Mouse (Mus musculus) embryonic facial prominence, embryonic 10.5 days (tissue): Measurements from ENCODE around the gene Invs. TPM values are rescaled to one million over a fixed set of nuclear protein-coding genes. Genes with fewer than 3 reads are reported as not detected.

ENCODE experiments used
- DNase-seq: peaks from one replicate; pipeline ENCODE4 v3.0.0-alpha.2; 2017; ENCODE audit warnings: low spot score
- H3K27ac ChIP-seq: fragments of 300-500 bp; sonication (generic); replicated peaks from 2 replicates; pipeline ENCODE4 v1.5.1; 2016; ENCODE audit warnings: mild to moderate bottlenecking
- H3K27me3 ChIP-seq: fragments of 300-500 bp; sonication (generic); replicated peaks from 2 replicates; pipeline ENCODE4 v1.6.1; 2016; ENCODE audit warnings: low read depth, mild to moderate bottlenecking; ENCODE audit not compliant: poor library complexity, severe bottlenecking
- H3K36me3 ChIP-seq: fragments of 300-500 bp; sonication (generic); replicated peaks from 2 replicates; pipeline ENCODE4 v1.6.1; 2016; ENCODE audit warnings: mild to moderate bottlenecking, moderate library complexity
- H3K4me1 ChIP-seq: fragments of 300-500 bp; sonication (generic); 2 replicates; pipeline ENCODE4 v1.6.1; 2016
- H3K4me3 ChIP-seq: fragments of 300-500 bp; sonication (generic); 2 replicates; pipeline ENCODE4 v1.5.1; 2016; ENCODE audit warnings: mild to moderate bottlenecking, moderate library complexity
- H3K9me3 ChIP-seq: fragments of 300-500 bp; sonication (generic); 2 replicates; pipeline ENCODE4 v1.6.1; 2016; ENCODE audit warnings: mild to moderate bottlenecking
- WGBS: fragments of 180-500 bp; shearing (Covaris S2); methylation state at CpG from one replicate; pipeline ENCODE4 v1.1.7; 2016; 5-methylcytosine and 5-hydroxymethylcytosine counted together
- polyA plus RNA-seq: library from polyadenylated mRNA; unstranded; fragments of >200 nt; fragmentation: Nextera tagmentation; extraction: Ambion mirVana; gene quantifications from 2 replicates; pipeline ENCODE4 v1.2.1, GENCODE M21; 2016

Gene Invs
- 9.8 and 10.2 TPM in 2 replicates for polyA plus RNA-seq

DNA sequence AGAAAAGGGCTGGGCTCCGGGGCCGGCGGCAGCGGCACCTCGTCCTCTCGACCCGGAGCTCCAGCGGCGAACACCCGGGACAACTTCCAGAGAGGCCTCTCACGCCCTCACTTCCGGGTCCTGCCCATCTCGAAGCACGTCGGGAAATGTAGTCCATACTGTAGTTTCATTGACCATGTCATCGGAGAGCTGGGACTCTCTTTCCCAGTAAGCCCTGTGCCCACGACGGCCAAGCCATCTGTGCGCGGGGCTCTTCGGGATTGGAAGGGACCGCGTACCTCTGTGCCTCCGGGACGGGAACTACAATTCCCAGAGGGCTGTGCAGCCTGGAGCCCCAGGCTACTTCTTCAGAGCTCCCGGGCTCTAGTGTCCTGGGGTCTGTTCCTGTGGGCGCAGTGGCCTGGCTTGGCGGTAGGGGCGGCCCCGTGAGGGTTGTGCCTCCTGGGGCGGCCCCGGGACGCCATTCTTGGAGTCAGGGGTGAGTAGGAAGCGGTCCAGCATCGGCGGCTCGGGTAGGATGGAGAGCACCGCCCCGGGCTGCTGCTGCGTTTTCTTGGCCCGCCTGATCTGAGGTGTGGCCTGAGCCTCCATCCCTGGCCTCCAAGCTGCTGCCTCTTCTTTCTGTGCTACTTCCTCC is at the start of gene Invs, which contains the start of gene Erp44:
TSS of gene Invs (plus strand) at position 263 of the 637 bp plus-strand sequence.
TSS of gene Erp44 (minus strand) at position 61 of the 637 bp plus-strand sequence.
- Histone ChIP-seq H3K9me3 (no peaks in the 10 kb centered on the region), H3K27ac (peak within 1 kb of the TSS; percentile 96), H3K4me3 (peak within 1 kb of the TSS; percentile 89), H3K27me3 (no peaks in the 10 kb centered on the region), H3K4me1 (peaks cover 16% of the 10 kb centered on the region), H3K36me3 (no peaks in the 10 kb centered on the region; the same call in 1 of the 2 replicates)
- DNase-seq, result peak; percentile 95
- under 1% methylated on average over 41 of the region's 41 CpGs for WGBS

DNA sequence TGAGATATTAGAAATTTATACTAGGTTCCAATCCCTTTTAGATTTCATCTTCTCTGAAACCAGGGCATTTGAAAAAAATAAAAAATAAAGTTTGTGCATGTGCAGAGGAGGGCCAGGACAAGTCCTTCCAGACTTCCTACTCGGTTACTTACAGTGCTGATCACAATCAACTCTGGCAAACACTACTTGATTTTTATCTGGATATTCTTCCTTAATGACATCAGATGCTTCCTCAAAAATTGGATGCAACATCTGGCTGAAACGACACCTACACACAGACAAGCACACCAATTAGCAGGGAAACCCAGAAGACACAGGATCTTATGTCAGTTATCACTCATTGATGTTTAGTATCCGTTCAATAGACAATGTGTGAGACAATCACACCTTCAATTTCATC is 42.8 kb upstream of the Invs start:
- Histone ChIP-seq H3K4me1 (no peaks in the 10 kb centered on the region), H3K27me3 (no peaks in the 10 kb centered on the region), H3K9me3 (no peaks in the 10 kb centered on the region), H3K27ac (no peak overlapping the region), H3K36me3 (peaks cover 13% of the 10 kb centered on the region), H3K4me3 (no peak overlapping the region)
- DNase-seq, result no peak
- 90% methylated on average over 3 of the region's 3 CpGs for WGBS

- Histone ChIP-seq H3K4me3 (no peak overlapping the region), H3K9me3 (no peaks in the 10 kb centered on the region), H3K36me3 (peaks cover 13% of the 10 kb centered on the region), H3K27me3 (no peaks in the 10 kb centered on the region), H3K4me1 (no peaks in the 10 kb centered on the region), H3K27ac (no peak overlapping the region)
- DNase-seq, result no peak
- 94% methylated on average over 4 of the region's 4 CpGs for WGBS
Observed at GRCm38 (mm10) chr4:48239046-48239445, 40.5 kb upstream of the Invs start.

DNA sequence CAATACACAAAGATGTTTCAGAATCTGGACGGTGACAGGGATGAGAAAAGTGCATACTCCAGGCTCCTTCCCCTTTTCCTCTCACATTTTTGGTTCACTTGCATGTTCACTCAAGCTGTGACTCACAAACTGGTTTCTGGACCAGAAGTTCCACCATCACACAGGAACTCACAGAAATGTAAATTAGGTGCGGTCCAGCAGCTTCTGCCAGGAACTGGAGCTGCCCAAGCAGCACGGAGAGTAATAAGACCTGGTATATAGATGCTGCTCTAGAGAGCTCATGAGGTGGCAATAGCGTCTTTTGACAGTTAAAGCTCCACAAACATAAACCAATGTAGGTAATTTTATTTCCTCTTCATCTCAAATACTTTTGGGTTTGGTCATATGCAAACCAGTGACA is 37.1 kb upstream of the Invs start:
- H3K27ac ChIP-seq, result no peak overlapping the region

DNA sequence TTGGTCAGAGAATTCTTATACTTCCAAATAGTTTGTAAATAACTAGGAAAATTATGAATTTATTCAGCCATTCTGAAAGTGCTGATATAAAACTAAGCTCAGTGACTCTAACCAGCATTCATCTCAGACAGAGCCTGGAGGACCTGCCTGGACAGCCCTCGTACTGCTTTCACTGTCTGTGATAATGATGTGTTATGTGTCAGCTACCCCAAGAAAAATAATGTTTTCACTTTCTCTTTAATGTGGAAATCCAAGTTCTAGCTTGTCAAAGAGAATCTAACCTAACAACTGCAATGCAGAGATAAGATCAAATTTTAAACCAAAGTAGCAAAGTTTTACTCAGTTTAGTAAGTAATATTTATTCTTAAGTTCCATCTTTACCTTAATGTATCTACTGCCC is 35.8 kb upstream of the Invs start:
- WGBS, result 84% methylated on average over 1 of the region's 1 CpGs
- DNase-seq, result no peak
- Histone ChIP-seq H3K4me3 (no peak overlapping the region), H3K36me3 (no peaks in the 10 kb centered on the region), H3K27me3 (no peaks in the 10 kb centered on the region), H3K27ac (no peak overlapping the region), H3K4me1 (no peaks in the 10 kb centered on the region), H3K9me3 (no peaks in the 10 kb centered on the region)

More for the DNA sequence above, 37.1 kb upstream of the Invs start:
- DNase-seq, result no peak
- no peaks in the 10 kb centered on the region for H3K27me3 ChIP-seq
- no peaks in the 10 kb centered on the region for H3K4me1 ChIP-seq
- WGBS, result 88% methylated on average over 4 of the region's 4 CpGs
- H3K36me3 ChIP-seq, result no peaks in the 10 kb centered on the region; the same call in 1 of the 2 replicates
- no peak overlapping the region for H3K4me3 ChIP-seq
- H3K9me3 ChIP-seq, result no peaks in the 10 kb centered on the region

GRCm38 (mm10) chr4:48244280-48244679 is 35.3 kb upstream of the Invs start:
- no peak overlapping the region for H3K4me3 ChIP-seq
- H3K27me3 ChIP-seq, result no peaks in the 10 kb centered on the region
- H3K9me3 ChIP-seq, result no peaks in the 10 kb centered on the region
- no peak overlapping the region for H3K27ac ChIP-seq
- no peaks in the 10 kb centered on the region for H3K36me3 ChIP-seq
- H3K4me1 ChIP-seq, result no peaks in the 10 kb centered on the region
- WGBS, result 89% methylated on average over 2 of the region's 2 CpGs
- no peak for DNase-seq

DNA sequence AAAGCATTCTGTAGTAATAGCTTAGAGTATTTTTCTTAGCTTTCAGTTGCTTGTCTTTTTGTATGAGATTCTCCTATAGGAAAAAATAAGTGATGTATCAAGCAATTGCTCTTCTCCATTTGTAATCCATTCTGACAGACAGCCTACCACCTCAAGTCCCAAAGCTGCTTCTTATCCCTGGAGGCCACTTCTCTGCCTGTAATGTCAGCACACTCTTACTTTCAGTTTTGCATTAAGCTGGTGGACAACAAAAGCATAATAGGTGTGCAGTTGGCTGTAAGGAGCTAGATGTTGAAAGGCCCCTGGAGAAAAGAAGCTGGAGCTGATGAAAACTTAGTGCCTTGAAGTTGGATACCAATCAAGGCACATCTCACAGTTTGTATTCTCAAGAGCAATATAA is 26.3 kb upstream of the Invs start:
- Histone ChIP-seq H3K9me3 (no peaks in the 10 kb centered on the region), H3K4me1 (no peaks in the 10 kb centered on the region), H3K4me3 (no peak overlapping the region), H3K36me3 (no peaks in the 10 kb centered on the region), H3K27ac (no peak overlapping the region), H3K27me3 (no peaks in the 10 kb centered on the region)
- no peak for DNase-seq

DNA sequence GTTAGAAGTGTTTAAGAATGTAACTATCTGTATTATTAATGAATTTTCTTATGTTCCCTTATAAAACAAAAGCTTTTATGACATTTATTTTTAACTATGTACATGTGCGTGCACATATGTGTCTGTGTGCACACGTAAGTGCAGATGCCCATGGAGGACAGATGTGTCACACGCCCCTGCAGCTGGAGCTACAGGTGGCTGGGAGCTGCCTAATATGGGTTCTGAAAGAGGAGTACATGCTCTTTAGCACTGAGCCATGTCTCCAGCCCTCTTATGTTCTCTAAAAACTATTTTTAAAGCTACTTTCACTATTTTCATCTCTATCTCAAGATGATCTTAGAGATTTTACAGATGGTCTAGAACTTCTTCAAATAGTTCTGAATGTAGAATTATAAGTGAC is 21.5 kb upstream of the Invs start:
- no peak for DNase-seq
- H3K4me1 ChIP-seq, result no peaks in the 10 kb centered on the region
- H3K27me3 ChIP-seq, result no peaks in the 10 kb centered on the region
- no peak overlapping the region for H3K4me3 ChIP-seq
- no peaks in the 10 kb centered on the region for H3K36me3 ChIP-seq
- 90% methylated on average over 3 of the region's 3 CpGs for WGBS
- no peak overlapping the region for H3K27ac ChIP-seq
- no peaks in the 10 kb centered on the region for H3K9me3 ChIP-seq

GRCm38 (mm10) chr4:48267683-48268082 is 11.9 kb upstream of the Invs start:
- Histone ChIP-seq H3K4me3 (no peak overlapping the region), H3K27ac (no peak overlapping the region), H3K36me3 (no peaks in the 10 kb centered on the region), H3K27me3 (no peaks in the 10 kb centered on the region), H3K9me3 (no peaks in the 10 kb centered on the region), H3K4me1 (no peaks in the 10 kb centered on the region)
- DNase-seq, result no peak
- 89% methylated on average over 3 of the region's 3 CpGs for WGBS

DNA sequence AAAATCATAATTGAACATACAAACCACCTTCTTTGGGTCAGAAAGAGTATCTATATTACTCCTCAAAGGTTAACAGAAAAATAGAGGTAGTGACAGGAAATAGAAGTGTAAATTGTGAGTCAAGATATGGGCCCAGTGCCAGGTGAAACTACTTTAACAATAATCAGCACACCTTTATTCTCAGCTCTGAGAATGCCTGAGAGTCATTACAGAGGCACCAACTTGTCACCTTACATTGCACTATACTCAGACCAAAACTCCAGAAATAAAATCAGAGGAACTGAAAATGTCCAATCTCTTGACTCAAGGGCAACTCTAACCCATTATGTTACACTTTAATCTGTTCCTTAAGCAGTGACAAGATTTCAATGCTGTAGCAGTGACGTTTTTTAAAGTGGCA is 11.4 kb upstream of the Invs start:
- H3K4me3 ChIP-seq, result no peak overlapping the region
- no peak for DNase-seq
- no peaks in the 10 kb centered on the region for H3K27me3 ChIP-seq
- no peak overlapping the region for H3K27ac ChIP-seq
- WGBS, result 91% methylated on average over 1 of the region's 1 CpGs
- H3K4me1 ChIP-seq, result no peaks in the 10 kb centered on the region
- no peaks in the 10 kb centered on the region for H3K36me3 ChIP-seq
- H3K9me3 ChIP-seq, result no peaks in the 10 kb centered on the region

GRCm38 (mm10) chr4:48270532-48270931 is 9.0 kb upstream of the Invs start:
- no peaks in the 10 kb centered on the region for H3K27me3 ChIP-seq
- no peak overlapping the region for H3K4me3 ChIP-seq
- H3K27ac ChIP-seq, result no peak overlapping the region
- DNase-seq, result no peak
- H3K36me3 ChIP-seq, result peaks cover 9% of the 10 kb centered on the region
- no peaks in the 10 kb centered on the region for H3K9me3 ChIP-seq
- no peaks in the 10 kb centered on the region for H3K4me1 ChIP-seq

GRCm38 (mm10) chr4:48271838-48272237 is 7.7 kb upstream of the Invs start:
- no peaks in the 10 kb centered on the region for H3K9me3 ChIP-seq
- no peaks in the 10 kb centered on the region for H3K4me1 ChIP-seq
- H3K4me3 ChIP-seq, result no peak overlapping the region
- H3K36me3 ChIP-seq, result peaks cover 9% of the 10 kb centered on the region
- no peak overlapping the region for H3K27ac ChIP-seq
- DNase-seq, result no peak
- 48% methylated on average over 5 of the region's 5 CpGs for WGBS
- H3K27me3 ChIP-seq, result no peaks in the 10 kb centered on the region

DNA sequence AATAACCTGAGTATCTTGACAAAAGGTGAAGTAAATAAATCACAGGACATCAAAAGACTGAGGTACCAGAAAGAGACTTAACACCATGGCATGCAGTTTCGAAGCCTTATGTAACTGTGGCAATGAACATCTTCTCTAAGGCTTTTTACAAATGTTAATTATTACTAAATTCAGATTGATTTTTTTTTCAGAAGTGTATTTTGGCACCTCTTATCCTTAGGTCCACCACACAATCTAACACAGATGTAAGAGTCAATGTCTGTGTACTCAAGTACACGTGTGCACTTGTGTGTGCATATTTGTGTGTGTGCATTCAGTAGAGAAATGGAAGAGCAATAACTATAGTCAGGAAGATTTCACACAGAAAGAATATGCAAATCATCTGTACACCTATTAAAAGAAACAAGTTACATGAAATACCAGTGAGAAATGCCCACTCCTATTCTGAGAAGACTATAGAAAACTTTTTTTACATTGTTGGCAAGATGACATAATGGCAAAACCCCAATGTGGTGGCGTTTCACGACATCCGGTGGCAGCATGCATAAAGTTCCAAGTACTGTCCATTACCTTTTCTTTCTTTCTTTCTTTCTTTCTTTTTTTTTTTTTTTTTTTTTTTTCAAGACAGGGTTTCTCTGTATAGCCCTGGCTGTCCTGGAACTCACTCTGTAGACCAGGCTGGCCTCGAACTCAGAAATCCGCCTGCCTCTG is 6.3 kb upstream of the Invs start:
- Histone ChIP-seq H3K36me3 (peaks cover 9% of the 10 kb centered on the region), H3K9me3 (no peaks in the 10 kb centered on the region), H3K4me1 (peaks cover 4% of the 10 kb centered on the region), H3K27ac (no peak overlapping the region), H3K4me3 (no peak overlapping the region), H3K27me3 (no peaks in the 10 kb centered on the region)
- DNase-seq, result no peak
- 91% methylated on average over 7 of the region's 7 CpGs for WGBS
